8 mouse cellular contexts compared by ENCODE assay signal in the genomic region with DNA sequence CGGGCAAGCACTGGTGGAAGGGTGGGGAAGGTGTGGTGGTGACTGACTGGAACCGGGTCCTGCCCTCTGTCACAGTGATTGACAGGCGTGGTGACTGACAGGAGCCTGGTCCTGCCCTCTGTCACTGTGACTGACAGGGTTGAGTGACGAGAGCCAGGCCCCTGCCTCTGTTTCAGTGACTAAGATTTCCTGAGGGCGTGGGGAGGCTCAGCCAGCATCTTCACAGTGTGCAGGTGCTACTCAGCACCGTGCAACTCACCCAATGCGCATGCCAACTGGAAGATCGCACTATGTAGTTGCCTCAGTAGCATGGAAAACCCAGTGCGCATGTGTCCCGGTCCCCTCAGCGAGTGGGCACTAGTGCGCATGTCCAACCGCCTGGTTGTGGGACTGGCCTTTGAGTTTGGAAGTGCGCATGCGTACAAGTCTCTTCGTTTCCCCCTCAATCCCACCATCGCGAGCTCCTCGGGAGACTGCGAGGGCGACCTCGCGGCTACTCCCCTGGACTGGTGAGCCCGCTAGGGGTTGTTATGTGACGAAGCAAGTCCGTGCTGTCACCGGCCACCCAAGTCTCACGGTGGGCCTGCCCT. TPM values are rescaled to one million over a fixed set of nuclear protein-coding genes. Genes with fewer than 3 reads are reported as not detected.
DNase-seq lines count a peak whose midpoint lies in the region; ATAC-seq and TF ChIP-seq lines count a peak whose summit lies in the region.

No protein-coding gene starts in this region.

- H3K4me1 ChIP-seq in E14TG2a.4 (replicated peaks; ENCODE audit: low read depth, low read length) = peaks cover 46% of the 10 kb centered on the region
- H3K4me1 ChIP-seq in forebrain, embryonic 13.5 days = peaks cover 15% of the 10 kb centered on the region
- H3K4me1 ChIP-seq in neural tube, embryonic 15.5 days = peaks cover 19% of the 10 kb centered on the region

- H3K27ac ChIP-seq in forebrain, embryonic 13.5 days = peak overlapping the region; percentile 86
- peak overlapping the region; percentile 92 for H3K27ac ChIP-seq in neural tube, embryonic 15.5 days (replicated peaks)

- DNase-seq in c-Kit-positive CD71-positive TER-119-negative erythroid progenitor cells, embryonic 14.5 days (ENCODE audit: low read depth) = peak; percentile 96
- peak; percentile 97 to 98 for DNase-seq in heart, postnatal 10 days
- DNase-seq in layer of hippocampus, adult 11-12 months (ENCODE audit: low spot score) = peak; percentile 98
- peak; percentile 97 to 98 for DNase-seq in lung, adult 18-20 months
- peak; percentile 95 for DNase-seq in testis, postnatal 14 days (ENCODE audit: low spot score)

- peak overlapping the region; percentile 95 for H3K4me3 ChIP-seq in E14TG2a.4 (replicated peaks; ENCODE audit: low read length)
- peak overlapping the region; percentile 75 for H3K4me3 ChIP-seq in forebrain, embryonic 13.5 days
- peak overlapping the region; percentile 76 for H3K4me3 ChIP-seq in neural tube, embryonic 15.5 days (replicated peaks)

- no peaks in the 10 kb centered on the region for H3K27me3 ChIP-seq in E14TG2a.4 (ENCODE audit: insufficient read depth, low read length)
- no peaks in the 10 kb centered on the region for H3K27me3 ChIP-seq in forebrain, embryonic 13.5 days
- H3K27me3 ChIP-seq in neural tube, embryonic 15.5 days (replicated peaks) = no peaks in the 10 kb centered on the region

- TF ChIP-seq CTCF in E14TG2a.4 (conservative IDR thresholded peaks at IDR 0.05; ENCODE audit: low read length) = no peak

- peak overlapping the region; percentile 70 for H3K9ac ChIP-seq in forebrain, embryonic 13.5 days
- H3K9ac ChIP-seq in neural tube, embryonic 15.5 days (replicated peaks) = peak overlapping the region; percentile 81

- H3K36me3 ChIP-seq in E14TG2a.4 (ENCODE audit: insufficient read depth, low read length) = peaks cover 16% of the 10 kb centered on the region
- peaks cover 14% of the 10 kb centered on the region for H3K36me3 ChIP-seq in forebrain, embryonic 13.5 days (ENCODE audit: poor library complexity, severe bottlenecking)
- 0 out of 2 replicates have a peak, but pooled peaks cover 5% of the 10 kb centered on the region for H3K36me3 ChIP-seq in neural tube, embryonic 15.5 days

- ATAC-seq in forebrain, embryonic 13.5 days = peak; percentile 96
- peak; percentile 97 for ATAC-seq in neural tube, embryonic 15.5 days (ENCODE audit: low FRiP score)

- intact Hi-C loops in heart, postnatal 10 days (cut with DNase I) = loop anchor here (2.0 to 10.0 kb wide), 3 partner anchors 38 to 806 kb away; a partner anchor contains a TSS

- WGBS in forebrain, embryonic 13.5 days = under 1% methylated on average over 28 of the region's 28 CpGs
- under 1% methylated on average over 28 of the region's 28 CpGs for WGBS in neural tube, embryonic 15.5 days

- H3K9me3 ChIP-seq in E14TG2a.4 (ENCODE audit: low read length) = no peaks in the 10 kb centered on the region
- H3K9me3 ChIP-seq in forebrain, embryonic 13.5 days (replicated peaks) = peaks cover 42% of the 10 kb centered on the region
- peaks cover 10% of the 10 kb centered on the region; the same call in 1 of the 2 replicates for H3K9me3 ChIP-seq in neural tube, embryonic 15.5 days (replicated peaks)

- H3K4me2 ChIP-seq in forebrain, embryonic 13.5 days = peak overlapping the region; percentile 93
- peak overlapping the region; percentile 95 for H3K4me2 ChIP-seq in neural tube, embryonic 15.5 days

RNA-seq across cellular contexts. Expression of a gene that starts 18.7 kb away (rescaled TPM):
- not detected in 2 replicates for polyA plus RNA-seq in forebrain, embryonic 13.5 days (2015; fragmentation: Nextera tagmentation; extraction: Ambion mirVana)
- total RNA-seq in heart, postnatal 10 days (2021) = not detected
- 0.20 and 0.40 TPM in 2 replicates for polyA plus RNA-seq in neural tube, embryonic 15.5 days (2015; fragmentation: Nextera tagmentation; extraction: Ambion mirVana)

RNA-seq across cellular contexts. Expression of a gene that starts 34.8 kb away (rescaled TPM):
- not detected in 2 replicates for polyA plus RNA-seq in forebrain, embryonic 13.5 days (2015; fragmentation: Nextera tagmentation; extraction: Ambion mirVana)
- total RNA-seq in heart, postnatal 10 days (2021) = not detected
- not detected in 2 replicates for polyA plus RNA-seq in neural tube, embryonic 15.5 days (2015; fragmentation: Nextera tagmentation; extraction: Ambion mirVana)

RNA-seq across cellular contexts. Expression of a gene that starts 38.0 kb away (rescaled TPM):
- polyA plus RNA-seq in forebrain, embryonic 13.5 days (2015; fragmentation: Nextera tagmentation; extraction: Ambion mirVana) = 17.6 and 19.4 TPM in 2 replicates
- total RNA-seq in heart, postnatal 10 days (2021) = 10 to 100 TPM; 28.3 to 39.0 TPM
- polyA plus RNA-seq in neural tube, embryonic 15.5 days (2015; fragmentation: Nextera tagmentation; extraction: Ambion mirVana) = 11.4 and 13.7 TPM in 2 replicates

Comparison
In these comparisons a context has a peak if more than half of its experiments do, and no peak if none do; other contexts are left out.
1. Peak in every context shown above with its lines: DNase-seq, ATAC-seq, H3K4me3 ChIP-seq and H3K27ac ChIP-seq.